Mouse (Mus musculus): Measurements from ENCODE around the gene Gse1.
A peak's percentile ranks its signal among the peaks of the same experiment; 100 is the strongest.

- TF ChIP-seq CTCF (IDR thresholded peaks at IDR 0.05 in 2 of 3, conservative IDR thresholded peaks at IDR 0.05 in 1 of 3; ENCODE audit: control insufficient read depth in 1 of 3, insufficient read depth in 1 of 3, low read depth in 2 of 3, low read length in 3 of 3, poor library complexity in 1 of 3, severe bottlenecking in 1 of 3) (no peak), USF2 (IDR thresholded peaks at IDR 0.05; ENCODE audit: borderline replicate concordance in 1 of 2, insufficient read depth in 1 of 2, low read depth in 1 of 2, low read length in 2 of 2) (no peak), RCOR1 (IDR thresholded peaks at IDR 0.05; ENCODE audit: low read depth, low read length) (no peak), ZMIZ1 (IDR thresholded peaks at IDR 0.05; ENCODE audit: low read depth, low read length) (no peak), POLR2A (IDR thresholded peaks at IDR 0.05; ENCODE audit: control insufficient read depth in 1 of 2, insufficient read depth in 1 of 2, low read depth in 1 of 2, low read length in 2 of 2, poor library complexity in 1 of 2) (0 out of 4 replicates have a peak, but pooled peaks of 1 of the 2 experiments have one; percentile 8), MEF2A (IDR thresholded peaks at IDR 0.05; ENCODE audit: extremely low read depth, insufficient replicate concordance, low read depth, low read length, poor library complexity, severe bottlenecking) (no peak), USF1 (IDR thresholded peaks at IDR 0.05; ENCODE audit: low read depth, low read length) (no peak), NRF1 (IDR thresholded peaks at IDR 0.05; ENCODE audit: insufficient read depth, low read depth, low read length, poor library complexity, severe bottlenecking) (no peak), MAX (IDR thresholded peaks at IDR 0.05; ENCODE audit: low read length) (no peak), TAL1 (IDR thresholded peaks at IDR 0.05; ENCODE audit: low read length) (no peak), EP300 (IDR thresholded peaks at IDR 0.05; ENCODE audit: low read depth in 1 of 2, low read length in 2 of 2) (no peak)
Measured at GRCm38 (mm10) chr8:120572534-120572933, 344.3 kb downstream of the Gse1 start.

All from MEL (cell line).